Mouse (Mus musculus) forebrain, embryonic 10.5 days (tissue): ENCODE results near the gene Tlcd1. TPM values are rescaled to one million over a fixed set of nuclear protein-coding genes. Genes with fewer than 3 reads are reported as not detected.
"Not testable (repeated sequence)": the region's sequence is repeated elsewhere in the genome, so short reads cannot be mapped to it uniquely, and the experiment has no call there.

ENCODE experiments used
- DNase-seq: peaks from one replicate; pipeline ENCODE4 v3.0.0-alpha.2; 2017; ENCODE audit warnings: low spot score; ENCODE audit errors: extremely low spot score
- H3K27ac ChIP-seq: fragments of 300-500 bp; sonication (generic); 2 replicates; pipeline ENCODE4 v1.5.1; 2016; ENCODE audit warnings: mild to moderate bottlenecking
- H3K27me3 ChIP-seq: fragments of 300-500 bp; sonication (generic); 2 replicates; pipeline ENCODE4 v1.6.1; 2016; ENCODE audit warnings: mild to moderate bottlenecking; ENCODE audit not compliant: poor library complexity, severe bottlenecking
- H3K36me3 ChIP-seq: fragments of 300-500 bp; sonication (generic); replicated peaks from 2 replicates; pipeline ENCODE4 v1.6.1; 2016; ENCODE audit warnings: mild to moderate bottlenecking, moderate library complexity
- H3K4me1 ChIP-seq: fragments of 300-500 bp; sonication (generic); 2 replicates; pipeline ENCODE4 v1.6.1; 2016
- H3K4me3 ChIP-seq: fragments of 300-500 bp; sonication (generic); 2 replicates; pipeline ENCODE4 v1.5.1; 2016; ENCODE audit warnings: mild to moderate bottlenecking, moderate library complexity
- H3K9me3 ChIP-seq: fragments of 300-500 bp; sonication (generic); 2 replicates; pipeline ENCODE4 v1.6.1; 2016; ENCODE audit warnings: mild to moderate bottlenecking, moderate library complexity
- WGBS: fragments of 180-500 bp; shearing (Covaris S2); methylation state at CpG from one replicate; pipeline ENCODE4 v1.1.7; 2016; 5-methylcytosine and 5-hydroxymethylcytosine counted together
- polyA plus RNA-seq: library from polyadenylated mRNA; unstranded; fragments of >200 nt; fragmentation: Nextera tagmentation; extraction: Ambion mirVana; gene quantifications from 2 replicates; pipeline ENCODE4 v1.2.1, GENCODE M21; 2016

The Tlcd1 gene
- polyA plus RNA-seq, 1 experiment from 2014 or later: 11.3 TPM

DNA sequence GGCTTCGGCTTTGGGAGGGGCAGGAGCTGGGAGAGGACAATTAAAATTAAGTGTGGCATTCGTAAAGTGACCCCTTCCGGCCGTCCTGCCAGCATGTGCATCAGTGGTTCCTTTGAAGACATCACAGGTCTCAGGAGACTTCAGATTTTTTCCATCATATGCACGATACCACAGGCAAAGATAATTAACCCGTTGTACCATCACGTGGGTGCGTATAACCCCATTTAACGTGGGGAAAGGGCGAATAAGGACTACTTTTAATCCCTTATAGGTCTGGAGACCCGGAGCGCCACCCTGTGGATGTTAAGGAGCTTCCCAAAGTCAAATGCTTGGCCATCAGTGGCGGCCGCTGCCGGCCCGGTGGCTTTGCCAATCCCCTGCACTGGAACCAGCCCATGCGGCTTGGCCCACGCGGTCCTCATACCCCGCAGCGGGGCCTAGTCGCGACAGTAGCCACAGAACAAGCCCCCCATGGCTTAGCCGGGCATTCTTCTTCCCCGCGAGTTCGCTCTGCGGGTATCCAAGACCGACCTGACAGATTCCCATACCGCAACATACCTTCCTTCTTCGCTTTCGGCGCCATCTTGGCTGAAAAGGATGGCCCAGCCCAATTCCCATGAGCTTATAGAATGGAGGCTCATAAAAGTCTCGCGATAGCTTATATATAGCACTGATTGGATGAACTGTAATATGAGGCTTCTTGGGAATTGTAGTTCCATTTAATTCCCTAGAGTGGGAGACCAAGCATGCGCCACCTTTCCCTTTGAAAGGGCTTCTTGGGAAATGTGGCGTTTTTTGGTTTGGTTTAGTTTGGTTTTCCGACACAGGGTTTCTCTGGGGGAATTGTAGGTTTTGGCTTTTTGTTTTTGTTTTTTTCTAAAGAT, 6.7 kb downstream of the Tlcd1 start, which contains the start of gene Rpl23a:
Gene Rpl23a, minus strand, starts transcription at position 624 of the 884 bp plus-strand sequence.
- Histone ChIP-seq H3K36me3 (peaks cover 38% of the 10 kb centered on the region), H3K4me3 (peak within 1 kb of the TSS; percentile 96), H3K9me3 (no peaks in the 10 kb centered on the region), H3K4me1 (peaks cover 56% of the 10 kb centered on the region), H3K27ac (peak within 1 kb of the TSS; percentile 99), H3K27me3 (no peaks in the 10 kb centered on the region)
- under 1% methylated on average over 38 of the region's 38 CpGs for WGBS
- peak; percentile 89 for DNase-seq

DNA sequence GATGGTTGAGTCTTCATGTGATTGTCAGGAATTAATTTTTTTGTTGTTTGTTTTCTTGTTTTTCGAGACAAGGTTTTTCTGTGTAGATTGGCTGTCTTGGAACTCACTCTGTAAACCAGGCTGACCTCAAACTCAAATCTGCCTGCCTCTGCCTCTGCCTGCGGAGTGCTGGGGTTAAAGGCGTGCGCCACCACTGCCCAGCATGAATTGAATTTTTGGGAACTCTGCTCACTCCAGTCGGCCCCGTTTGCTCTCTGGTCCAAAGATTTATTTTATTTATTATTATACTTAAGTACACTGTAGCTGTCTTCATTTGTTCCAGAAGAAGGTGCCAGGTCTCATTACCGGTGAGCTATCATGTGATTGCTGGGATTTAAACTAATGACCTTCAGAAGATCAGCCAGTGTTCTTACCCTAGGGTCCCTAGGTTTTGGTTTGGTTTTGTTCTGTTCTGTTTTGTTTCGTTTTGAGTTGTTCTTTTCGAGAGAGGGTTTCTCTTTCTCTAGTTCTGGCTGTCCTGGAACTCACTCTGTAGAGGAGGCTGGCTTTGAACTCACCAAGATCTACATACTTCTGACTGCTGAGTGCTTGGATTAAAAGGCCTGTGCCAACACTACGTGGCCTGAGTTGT, 7.5 kb downstream of the Tlcd1 start:
- peaks cover 56% of the 10 kb centered on the region for H3K4me1 ChIP-seq
- 60% methylated on average over 10 of the region's 10 CpGs for WGBS
- H3K9me3 ChIP-seq: no peaks in the 10 kb centered on the region
- peaks cover 36% of the 10 kb centered on the region for H3K36me3 ChIP-seq
- peak overlapping the region; percentile 99 for H3K27ac ChIP-seq
- H3K27me3 ChIP-seq: no peaks in the 10 kb centered on the region
- H3K4me3 ChIP-seq: peak overlapping the region; percentile 96
- DNase-seq: no peak

DNA sequence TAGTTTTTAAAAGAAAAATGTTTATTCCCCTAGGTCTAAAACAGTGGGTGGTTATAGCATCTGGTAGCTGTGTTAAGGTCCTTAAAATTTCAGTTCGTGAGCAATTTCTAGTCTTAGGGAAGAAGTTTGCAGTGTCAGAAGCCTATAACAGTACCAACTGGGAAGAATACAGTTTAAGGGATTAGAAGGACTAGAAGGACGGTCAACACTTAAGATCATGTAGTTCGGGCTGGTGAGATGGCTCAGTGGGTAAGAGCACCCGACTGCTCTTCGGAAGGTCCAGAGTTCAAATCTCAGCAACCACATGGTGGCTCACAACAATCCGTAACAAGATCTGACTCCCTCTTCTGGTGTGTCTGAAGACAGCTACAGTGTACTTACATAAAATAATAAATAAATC, 8.2 kb downstream of the Tlcd1 start:
- WGBS: 93% methylated on average over 6 of the region's 6 CpGs
- H3K27ac ChIP-seq, H3K27me3 ChIP-seq, H3K9me3 ChIP-seq, H3K4me3 ChIP-seq, DNase-seq: not testable (repeated sequence)
- peaks cover 29% of the 10 kb centered on the region for H3K36me3 ChIP-seq
- H3K4me1 ChIP-seq: peaks cover 56% of the 10 kb centered on the region

- H3K4me3 ChIP-seq: peak within 1 kb of the TSS; percentile 81
- under 1% methylated on average over 80 of the region's 80 CpGs for WGBS
These were observed 12.1 kb downstream of the Tlcd1 start, which contains the start of gene Rab34 for GRCm38 (mm10) chr11:78188331-78189233. Gene Rab34 (plus strand): TSS chr11:78188430.

GRCm38 (mm10) chr11:78189234-78190040, 12.9 kb downstream of the Tlcd1 start:
- Histone ChIP-seq H3K4me3 (peak overlapping the region; percentile 81), H3K27me3 (no peaks in the 10 kb centered on the region), H3K9me3 (no peaks in the 10 kb centered on the region), H3K4me1 (peaks cover 38% of the 10 kb centered on the region), H3K27ac (peak overlapping the region; percentile 99), H3K36me3 (peaks cover 43% of the 10 kb centered on the region)
- under 1% methylated on average over 42 of the region's 42 CpGs for WGBS
- DNase-seq: peak; percentile 93

More at GRCm38 (mm10) chr11:78188331-78189233, 12.1 kb downstream of the Tlcd1 start, which contains the start of gene Rab34:
- Histone ChIP-seq H3K27ac (peak within 1 kb of the TSS; percentile 99), H3K9me3 (no peaks in the 10 kb centered on the region), H3K4me1 (peaks cover 38% of the 10 kb centered on the region), H3K36me3 (peaks cover 36% of the 10 kb centered on the region), H3K27me3 (no peaks in the 10 kb centered on the region)
- peak; percentile 86 for DNase-seq

GRCm38 (mm10) chr11:78190041-78190440, 13.5 kb downstream of the Tlcd1 start:
- Histone ChIP-seq H3K9me3 (no peaks in the 10 kb centered on the region), H3K27ac (peak overlapping the region; percentile 99), H3K4me1 (peaks cover 44% of the 10 kb centered on the region), H3K36me3 (peaks cover 43% of the 10 kb centered on the region), H3K27me3 (no peaks in the 10 kb centered on the region), H3K4me3 (peak overlapping the region; percentile 81)
- 64% methylated on average over 6 of the region's 6 CpGs for WGBS
- no peak for DNase-seq

GRCm38 (mm10) chr11:78193113-78193512, 16.6 kb downstream of the Tlcd1 start, which contains the start of gene Proca1:
Gene Proca1 (plus strand): TSS chr11:78193392.
- Histone ChIP-seq H3K4me3 (peak within 1 kb of the TSS; percentile 56), H3K4me1 (peaks cover 49% of the 10 kb centered on the region), H3K27me3 (no peaks in the 10 kb centered on the region), H3K36me3 (peaks cover 43% of the 10 kb centered on the region), H3K27ac (no peak within 1 kb of the TSS), H3K9me3 (no peaks in the 10 kb centered on the region)
- DNase-seq: no peak
- WGBS: 93% methylated on average over 1 of the region's 1 CpGs

DNA sequence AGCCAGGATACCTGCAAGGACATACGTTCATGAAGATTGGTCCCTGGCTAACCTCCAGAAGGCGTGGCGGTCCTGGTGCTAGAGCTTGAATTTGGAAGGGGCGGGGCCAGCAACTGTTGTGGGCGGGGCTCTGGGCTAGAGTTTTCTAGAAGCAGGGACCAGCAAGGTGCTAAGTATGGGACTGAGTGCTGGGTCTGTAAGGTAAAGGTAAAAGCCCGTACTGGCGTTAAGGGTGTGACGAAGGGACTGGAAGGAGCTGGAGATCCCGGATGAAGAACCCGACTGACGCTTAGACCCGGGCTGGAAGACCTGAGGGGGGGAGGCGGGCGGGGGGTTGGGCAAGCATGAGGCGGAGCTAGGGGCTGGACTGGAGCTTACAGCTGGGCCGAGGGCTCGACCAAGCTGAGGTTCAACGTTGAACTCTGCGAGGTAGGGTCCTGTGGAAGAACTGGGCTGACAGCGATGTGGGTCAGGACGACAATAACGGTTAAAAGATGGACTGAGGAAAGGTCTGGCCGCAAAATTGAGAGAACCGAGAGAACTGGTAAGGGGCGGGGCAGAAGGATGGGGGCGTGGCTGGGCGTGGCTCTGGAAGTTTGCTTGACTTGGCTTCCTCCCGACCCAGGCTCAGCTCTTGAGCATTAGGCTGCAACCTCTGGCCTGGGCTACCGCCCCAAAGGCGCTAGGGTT, 18.0 kb downstream of the Tlcd1 start:
- WGBS: 3% methylated on average over 30 of the region's 30 CpGs
- H3K4me3 ChIP-seq: peak overlapping the region; percentile 56
- H3K4me1 ChIP-seq: peaks cover 35% of the 10 kb centered on the region
- no peaks in the 10 kb centered on the region for H3K27me3 ChIP-seq
- peak overlapping the region; percentile 75 for H3K27ac ChIP-seq
- no peaks in the 10 kb centered on the region for H3K9me3 ChIP-seq
- DNase-seq: peak; percentile 79
- peaks cover 43% of the 10 kb centered on the region for H3K36me3 ChIP-seq

GRCm38 (mm10) chr11:78195101-78195863, 18.8 kb downstream of the Tlcd1 start:
- Histone ChIP-seq H3K36me3 (peaks cover 38% of the 10 kb centered on the region), H3K27ac (peak overlapping the region; percentile 75), H3K4me3 (peak overlapping the region; percentile 56), H3K9me3 (no peaks in the 10 kb centered on the region), H3K4me1 (peaks cover 28% of the 10 kb centered on the region), H3K27me3 (no peaks in the 10 kb centered on the region)
- 62% methylated on average over 23 of the region's 23 CpGs for WGBS
- DNase-seq: no peak

- no peak for DNase-seq
- WGBS: 95% methylated on average over 3 of the region's 3 CpGs
- H3K9me3 ChIP-seq: no peaks in the 10 kb centered on the region
- H3K4me3 ChIP-seq: no peak overlapping the region
- no peaks in the 10 kb centered on the region for H3K27me3 ChIP-seq
- H3K27ac ChIP-seq: no peak overlapping the region
- H3K4me1 ChIP-seq: peaks cover 6% of the 10 kb centered on the region
- H3K36me3 ChIP-seq: peaks cover 45% of the 10 kb centered on the region
These were observed 25.9 kb downstream of the Tlcd1 start for GRCm38 (mm10) chr11:78202372-78202771.
